Mouse (Mus musculus): ENCODE results near the gene Fgfr2.

Gene Fgfr2

DNA sequence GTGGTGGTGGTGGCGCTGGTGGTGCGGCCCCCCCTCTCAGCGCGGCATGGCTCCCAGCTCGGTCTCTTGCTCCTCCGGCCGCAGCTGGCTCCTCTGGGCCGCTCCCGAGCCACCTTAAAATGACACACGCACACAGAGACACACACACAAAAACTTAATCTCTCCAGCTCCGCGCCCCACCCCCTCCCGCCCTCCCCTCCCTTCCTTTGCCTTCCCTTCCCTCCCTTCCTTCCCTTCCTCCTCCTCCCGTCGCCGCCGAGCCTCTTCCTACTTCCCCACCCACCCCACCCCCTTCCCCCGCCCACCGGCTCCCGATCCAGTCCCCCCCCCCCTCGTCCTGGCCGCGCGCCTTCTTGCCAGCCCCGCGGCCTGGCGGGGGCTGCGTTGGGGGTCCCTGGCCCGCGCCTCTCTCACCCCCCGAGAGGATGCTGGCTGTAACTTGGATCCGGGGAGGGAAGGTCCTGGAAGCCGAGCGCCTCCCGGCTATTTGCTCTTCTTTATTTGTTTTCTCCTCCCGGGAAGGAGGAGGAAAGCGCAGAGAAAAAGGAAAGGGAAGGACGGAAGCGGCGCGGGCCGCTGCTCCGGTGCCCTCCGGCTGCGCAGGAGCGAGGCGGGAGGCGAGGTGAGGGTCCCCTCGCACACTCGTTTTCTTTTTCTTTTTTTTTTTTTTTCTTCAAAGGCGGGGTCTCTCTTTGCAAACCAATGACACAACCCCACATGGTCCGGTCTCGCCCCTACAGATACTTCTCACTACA lies at the start of gene Fgfr2:
TSS of gene Fgfr2 (minus strand) at position 107 of the 755 bp plus-strand sequence.
- no peak for DNase-seq (ENCODE audit: low spot score)

GRCm38 (mm10) chr7:133171403-133172032 lies 48.4 kb upstream of the Fgfr2 start:
- DNase-seq (ENCODE audit: low spot score): no peak

DNA sequence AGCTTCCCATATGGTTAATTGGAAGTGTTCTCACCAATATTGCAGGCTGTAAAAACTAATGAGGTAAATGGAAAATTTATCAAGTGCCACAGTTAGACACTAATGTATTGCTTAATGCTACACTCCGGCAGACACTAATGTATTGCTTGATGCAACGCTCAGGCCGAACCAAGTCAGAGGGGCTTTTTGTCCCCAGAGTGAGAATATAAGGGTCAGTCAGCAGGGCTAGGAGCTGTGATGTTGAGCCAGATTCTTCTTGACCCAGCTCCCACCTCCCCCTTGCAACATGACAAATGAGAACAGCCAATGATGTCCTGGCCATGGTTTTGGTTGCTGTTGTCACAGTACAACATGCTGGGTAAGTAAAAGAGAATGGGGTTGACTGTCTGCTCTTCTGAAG lies 45.8 kb upstream of the Fgfr2 start:
- DNase-seq (ENCODE audit: low spot score): no peak

GRCm38 (mm10) chr7:133167903-133168302 lies 44.8 kb upstream of the Fgfr2 start:
- no peak for DNase-seq (ENCODE audit: low spot score)

DNA sequence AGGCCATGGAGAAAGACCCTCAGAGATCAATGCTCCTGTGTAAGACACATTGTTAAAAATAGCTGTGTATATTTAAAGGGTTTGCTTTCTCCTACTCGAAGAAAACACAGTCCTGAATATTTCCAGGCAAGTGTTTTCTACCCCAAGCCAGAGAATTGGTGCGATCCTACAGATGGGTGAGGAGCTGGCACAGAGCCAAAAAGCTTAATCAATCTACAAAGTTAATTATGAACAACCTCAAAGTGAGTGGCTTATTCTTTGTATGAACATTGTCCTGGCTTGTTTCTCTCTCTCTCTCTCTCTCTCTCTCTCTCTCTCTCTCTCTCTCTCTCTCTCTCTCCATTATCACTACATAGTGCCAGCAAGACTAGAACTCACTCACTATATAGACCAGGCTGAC lies 41.6 kb upstream of the Fgfr2 start:
- no peak for DNase-seq (ENCODE audit: low spot score)

DNA sequence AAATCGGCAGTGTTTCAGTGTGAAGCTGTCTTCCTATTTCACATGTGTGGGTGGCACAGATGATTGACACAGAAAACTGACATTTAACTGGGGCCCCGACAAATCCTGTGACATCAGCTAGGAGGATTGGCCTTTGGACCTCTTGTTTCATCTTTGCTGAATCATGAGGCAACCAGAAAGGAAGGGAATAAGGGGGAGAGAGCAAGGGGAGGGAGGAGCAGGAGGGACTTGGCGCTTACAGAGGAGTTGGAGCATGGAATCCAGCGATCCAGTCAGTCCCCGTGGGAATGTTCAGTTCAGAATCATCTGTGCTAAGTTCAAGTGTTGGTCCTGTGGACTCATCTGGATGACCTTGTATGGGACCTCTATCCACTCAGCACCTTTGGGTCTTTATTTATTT lies 39.9 kb upstream of the Fgfr2 start:
- DNase-seq (ENCODE audit: low spot score): no peak

- DNase-seq (ENCODE audit: low spot score): no peak
Measured at GRCm38 (mm10) chr7:133162131-133162530, 39.0 kb upstream of the Fgfr2 start.

GRCm38 (mm10) chr7:133161362-133162080 lies 38.4 kb upstream of the Fgfr2 start:
- DNase-seq (ENCODE audit: low spot score): no peak

GRCm38 (mm10) chr7:133159519-133159918 lies 36.4 kb upstream of the Fgfr2 start:
- no peak for DNase-seq (ENCODE audit: low spot score)

DNA sequence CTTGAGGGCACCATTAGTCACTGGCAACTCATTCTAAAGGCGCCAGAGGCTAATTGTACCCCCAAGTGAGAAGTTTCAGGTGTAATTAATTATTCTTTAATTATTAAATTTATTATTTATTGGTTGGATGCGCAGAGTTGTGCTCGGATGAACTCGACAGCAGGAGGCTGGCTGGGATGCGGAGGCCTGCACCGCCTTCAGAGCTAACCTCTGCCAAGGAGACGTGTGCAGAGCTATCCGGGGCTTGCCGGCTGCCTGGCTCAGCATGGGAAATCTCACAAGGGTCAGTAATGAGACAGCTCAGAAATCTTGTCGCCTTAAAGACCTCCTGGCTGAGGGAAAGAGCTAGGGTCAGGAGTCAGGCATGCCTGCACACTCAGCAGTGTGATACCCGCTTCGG lies 32.5 kb upstream of the Fgfr2 start:
- DNase-seq (ENCODE audit: low spot score): no peak

DNA sequence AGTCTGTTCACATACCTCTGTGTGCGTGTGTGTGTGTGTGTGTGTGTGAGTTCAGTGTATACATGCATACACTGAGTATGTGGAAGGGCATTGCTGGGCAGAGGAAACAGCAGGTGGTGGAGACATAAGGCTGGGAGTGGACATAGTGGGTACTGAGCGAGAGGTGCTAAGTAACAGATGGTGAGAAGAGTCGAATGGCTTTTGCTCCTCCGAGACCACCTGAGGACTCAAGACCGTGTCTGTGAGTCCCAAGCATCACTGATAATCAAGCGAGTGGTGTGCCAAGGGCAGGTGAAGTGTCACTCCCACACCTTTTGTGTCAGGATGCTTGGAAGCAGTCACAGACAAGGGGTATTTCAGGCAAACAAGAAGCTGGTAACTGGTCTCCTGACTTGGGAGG lies 31.7 kb upstream of the Fgfr2 start:
- DNase-seq (ENCODE audit: low spot score): no peak

- no peak for DNase-seq (ENCODE audit: low spot score)
Measured at GRCm38 (mm10) chr7:133139689-133140336, 16.7 kb upstream of the Fgfr2 start.

DNA sequence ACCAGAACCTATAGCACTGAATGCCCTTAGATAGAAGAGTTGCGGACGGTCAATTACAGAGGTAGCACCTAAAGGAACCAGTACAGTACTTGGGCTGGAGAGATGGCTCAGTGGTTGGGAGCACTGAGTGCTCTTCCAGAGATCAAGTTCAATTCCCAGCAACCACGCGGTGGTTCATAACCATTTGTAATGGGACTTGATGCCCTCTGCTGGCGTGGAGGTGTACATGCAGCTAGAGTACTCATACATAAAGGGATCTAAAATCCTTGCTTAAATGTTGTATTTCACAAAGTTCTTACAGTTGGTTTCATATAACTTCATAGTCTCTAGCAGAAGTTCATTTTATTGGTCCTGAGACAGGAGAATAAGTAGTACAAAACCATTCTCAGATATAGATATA lies 10.4 kb upstream of the Fgfr2 start:
- no peak for DNase-seq (ENCODE audit: low spot score)

DNA sequence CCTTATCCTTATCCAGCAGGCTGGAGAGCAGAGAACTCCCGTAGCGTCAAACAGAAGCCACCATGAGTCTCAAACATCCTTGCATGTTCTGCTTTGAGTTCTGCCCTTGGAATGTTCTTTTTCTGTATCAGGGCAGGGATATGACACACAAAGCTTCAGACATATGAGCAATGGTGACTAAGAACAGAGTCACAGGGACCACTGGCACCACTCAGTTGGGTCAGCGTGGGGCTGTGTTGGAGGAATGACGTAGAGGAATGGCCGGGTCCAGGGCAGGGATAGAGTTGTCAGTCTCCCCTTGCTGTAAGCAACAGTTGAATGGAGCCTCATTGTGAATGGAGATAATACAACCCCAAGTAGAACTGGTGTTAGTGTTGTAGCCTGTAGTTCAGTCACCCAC lies 9.6 kb upstream of the Fgfr2 start:
- no peak for DNase-seq (ENCODE audit: low spot score)

GRCm38 (mm10) chr7:133124701-133125485 lies 1.7 kb upstream of the Fgfr2 start:
- no peak for DNase-seq (ENCODE audit: low spot score)

DNA sequence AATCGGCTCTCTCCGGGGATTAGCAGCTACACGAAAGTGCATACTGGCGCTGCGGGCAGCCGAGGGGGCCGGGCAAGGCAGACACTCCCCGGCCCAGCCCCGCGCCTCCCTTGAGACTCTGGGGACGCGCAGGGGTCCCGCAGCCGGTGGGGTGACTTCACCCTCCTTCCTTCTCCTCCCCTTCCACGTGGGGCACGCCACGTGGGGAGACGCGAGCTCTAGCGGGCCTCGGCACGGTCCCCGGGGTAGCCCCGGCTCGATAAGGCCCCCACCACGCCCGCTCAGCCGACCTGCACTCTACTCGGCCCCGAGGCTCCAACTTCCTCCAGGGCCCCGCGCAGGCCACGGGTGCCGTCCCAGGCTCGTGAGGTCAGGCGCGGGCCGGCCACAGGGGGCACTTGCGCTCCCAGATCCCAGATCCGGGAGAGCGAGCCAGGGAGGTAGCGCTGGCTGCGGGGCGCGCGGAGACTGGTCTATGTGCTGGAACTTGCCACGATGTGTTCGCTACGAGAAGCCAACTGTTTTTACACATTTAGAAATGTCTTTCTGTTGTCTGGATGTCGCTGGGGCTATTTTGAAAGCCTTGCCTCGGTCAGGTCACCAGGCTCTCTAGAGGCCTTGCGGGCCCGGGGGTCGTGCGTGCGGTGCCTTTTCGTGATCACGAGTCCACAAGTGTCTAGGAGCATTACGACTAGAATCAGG lies 1.0 kb upstream of the Fgfr2 start, which contains the start of gene Ctbp2:
TSS of gene Ctbp2 (minus strand) at position 356 of the 702 bp plus-strand sequence.
- no peak for DNase-seq (ENCODE audit: low spot score)

DNA sequence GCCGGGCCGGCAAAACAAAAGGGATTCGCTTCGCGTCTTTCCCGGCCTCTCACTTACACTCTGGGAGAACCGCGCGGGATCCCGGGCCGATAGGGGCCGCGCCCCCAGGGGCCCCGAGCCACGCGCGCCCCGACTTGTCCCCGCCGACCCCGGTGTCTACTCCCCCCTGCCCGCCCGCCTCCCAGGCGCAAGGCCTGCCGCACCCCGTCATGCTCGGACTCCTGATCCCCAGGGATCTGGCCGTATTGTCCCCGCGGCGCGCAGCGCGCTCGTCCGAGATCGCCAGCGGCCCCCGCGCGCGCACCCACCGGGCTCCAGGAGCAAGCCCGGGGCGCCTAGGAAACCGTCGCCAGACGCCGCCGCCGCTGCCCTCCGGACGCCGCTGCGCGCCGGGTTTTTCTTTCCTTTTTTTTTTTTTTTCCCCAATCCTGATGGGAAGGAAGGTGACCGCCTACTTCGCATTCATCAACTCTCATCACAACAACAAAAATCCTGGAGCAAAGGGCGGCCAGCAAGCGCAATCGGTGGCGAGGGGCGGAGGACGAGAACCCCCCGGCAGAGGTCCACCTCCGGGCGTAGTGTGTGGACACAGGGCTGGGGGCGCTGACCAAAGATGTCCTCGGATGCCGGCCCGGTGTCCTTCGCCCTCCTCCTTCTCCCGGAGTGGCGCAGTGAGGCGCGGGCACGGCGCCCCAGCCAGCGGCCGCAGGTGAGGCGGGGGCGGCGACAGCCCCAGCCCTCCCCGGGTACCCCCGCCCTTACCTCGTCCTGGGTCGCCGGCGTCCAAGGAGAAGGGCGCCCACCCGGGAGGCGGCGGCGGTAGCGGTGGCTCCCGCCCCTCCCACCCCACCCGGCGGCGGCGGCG lies 539 bp downstream of the Fgfr2 start:
- DNase-seq (ENCODE audit: low spot score): no peak

DNA sequence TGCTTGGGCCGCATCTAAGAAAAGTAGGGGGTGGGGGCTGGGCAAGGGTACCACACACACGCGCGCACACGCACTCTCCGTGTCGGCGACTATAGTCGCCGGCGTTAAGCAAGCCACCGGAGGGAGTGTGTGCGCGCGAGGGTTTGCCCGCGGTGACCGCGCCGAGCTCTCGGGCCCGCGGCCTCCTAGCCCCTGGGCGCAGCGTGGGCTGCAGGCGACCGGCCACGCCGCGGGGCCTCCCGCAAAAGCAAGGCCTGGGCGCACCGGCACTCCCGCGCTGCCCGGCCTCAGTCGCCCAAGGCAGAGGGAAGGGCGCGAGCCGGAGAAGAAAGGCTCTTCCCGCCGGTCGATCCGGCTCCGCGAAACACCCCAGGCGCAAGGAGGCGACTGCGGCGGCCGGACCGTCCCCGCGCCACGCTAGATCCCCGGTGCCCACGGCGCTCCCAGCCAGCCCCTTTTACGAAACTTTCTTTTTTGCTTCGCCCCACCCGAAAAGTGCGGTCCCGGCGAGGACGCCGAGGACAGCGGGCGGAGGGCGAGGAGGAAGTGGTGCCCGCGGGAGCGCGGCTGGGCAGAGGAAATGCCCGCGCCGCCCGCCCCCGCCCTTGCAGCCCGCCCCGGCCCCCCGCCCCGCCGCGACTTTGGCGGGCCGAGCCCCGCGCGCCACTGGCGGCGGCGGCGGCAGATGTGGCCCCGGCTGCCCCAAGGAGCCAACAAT lies 1.3 kb downstream of the Fgfr2 start:
- no peak for DNase-seq (ENCODE audit: low spot score)

DNA sequence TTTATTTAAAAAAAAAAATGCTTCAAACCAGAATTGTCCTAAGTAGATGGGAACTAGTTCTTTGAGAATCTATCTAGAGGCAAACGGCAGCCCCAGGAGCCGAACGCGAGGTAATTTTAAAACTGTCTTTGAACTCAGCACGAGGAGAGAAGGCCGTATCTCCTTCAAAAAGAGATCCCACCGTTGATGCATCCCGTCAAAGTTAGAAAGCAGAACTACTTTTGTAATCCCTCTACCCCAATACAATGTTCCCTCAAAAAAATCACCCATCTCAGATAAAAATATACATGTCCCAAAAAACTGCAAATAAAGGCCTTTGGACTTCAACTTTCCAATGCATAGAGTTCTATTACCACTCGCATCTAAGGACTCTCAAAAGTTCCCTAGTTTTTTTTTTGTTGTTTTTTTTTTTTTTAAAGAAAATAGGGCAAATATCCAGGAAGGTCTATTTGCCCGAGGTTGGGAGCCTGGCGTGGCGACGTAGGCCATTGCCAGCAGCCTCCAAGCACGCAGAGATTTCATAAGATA lies 2.0 kb downstream of the Fgfr2 start:
- no peak for DNase-seq (ENCODE audit: low spot score)
